Mouse (Mus musculus): ENCODE results near the gene Gm10961. TPM values are rescaled to one million over a fixed set of nuclear protein-coding genes. Genes with fewer than 3 reads are reported as not detected.

Gene Gm10961
- polyA plus RNA-seq, 1 experiment: not detected

- TF ChIP-seq CTCF (IDR thresholded peaks at IDR 0.05; ENCODE audit: low read depth, low read length): no peak
- no peak for TF ChIP-seq EP300 (IDR thresholded peaks at IDR 0.05; ENCODE audit: insufficient read depth, low read depth, low read length)
- TF ChIP-seq POLR2A (IDR thresholded peaks at IDR 0.05; ENCODE audit: insufficient read depth, low read length): no peak
- Histone ChIP-seq H3K9ac (ENCODE audit: low read depth, poor library complexity, severe bottlenecking) (no peak overlapping the region), H3K27me3 (ENCODE audit: control insufficient read depth, insufficient read depth, low read length, poor library complexity, severe bottlenecking) (peaks cover 21% of the 10 kb centered on the region), H3K4me1 (ENCODE audit: control insufficient read depth, insufficient read depth, low read length) (no peaks in the 10 kb centered on the region), H3K36me3 (ENCODE audit: control insufficient read depth, insufficient read depth, low read length, poor library complexity, severe bottlenecking) (no peaks in the 10 kb centered on the region), H3K27ac (ENCODE audit: insufficient read depth, low read length) (no peak overlapping the region), H3K9me3 (replicated peaks; ENCODE audit: control insufficient read depth, insufficient read depth, low read length, poor library complexity, severe bottlenecking) (no peaks in the 10 kb centered on the region), H3K4me3 (ENCODE audit: low read depth, low read length) (no peak overlapping the region)
Observed at GRCm38 (mm10) chr3:107597134-107597533, 34.0 kb upstream of the Gm10961 start.

- Histone ChIP-seq H3K27me3 (ENCODE audit: control insufficient read depth, insufficient read depth, low read length, poor library complexity, severe bottlenecking) (peaks cover 21% of the 10 kb centered on the region), H3K9ac (ENCODE audit: low read depth, poor library complexity, severe bottlenecking) (no peak overlapping the region), H3K27ac (ENCODE audit: insufficient read depth, low read length) (no peak overlapping the region)
Observed at GRCm38 (mm10) chr3:107597586-107598389, 33.3 kb upstream of the Gm10961 start.

GRCm38 (mm10) chr3:107600127-107600526 is 31.0 kb upstream of the Gm10961 start:
- Histone ChIP-seq H3K4me1 (ENCODE audit: control insufficient read depth, insufficient read depth, low read length) (no peaks in the 10 kb centered on the region), H3K27ac (ENCODE audit: insufficient read depth, low read length) (no peak overlapping the region), H3K36me3 (ENCODE audit: control insufficient read depth, insufficient read depth, low read length, poor library complexity, severe bottlenecking) (no peaks in the 10 kb centered on the region), H3K9ac (ENCODE audit: low read depth, poor library complexity, severe bottlenecking) (no peak overlapping the region), H3K4me3 (ENCODE audit: low read depth, low read length) (no peak overlapping the region), H3K9me3 (replicated peaks; ENCODE audit: control insufficient read depth, insufficient read depth, low read length, poor library complexity, severe bottlenecking) (no peaks in the 10 kb centered on the region), H3K27me3 (ENCODE audit: control insufficient read depth, insufficient read depth, low read length, poor library complexity, severe bottlenecking) (peaks cover 13% of the 10 kb centered on the region)
- no peak for TF ChIP-seq EP300 (IDR thresholded peaks at IDR 0.05; ENCODE audit: insufficient read depth, low read depth, low read length)
- no peak for TF ChIP-seq CTCF (IDR thresholded peaks at IDR 0.05; ENCODE audit: low read depth, low read length)
- no peak for TF ChIP-seq POLR2A (IDR thresholded peaks at IDR 0.05; ENCODE audit: insufficient read depth, low read length)

More at GRCm38 (mm10) chr3:107597586-107598389, 33.3 kb upstream of the Gm10961 start:
- H3K4me3 ChIP-seq (ENCODE audit: low read depth, low read length): no peak overlapping the region
- no peaks in the 10 kb centered on the region for H3K4me1 ChIP-seq (ENCODE audit: control insufficient read depth, insufficient read depth, low read length)
- H3K9me3 ChIP-seq (replicated peaks; ENCODE audit: control insufficient read depth, insufficient read depth, low read length, poor library complexity, severe bottlenecking): no peaks in the 10 kb centered on the region
- TF ChIP-seq CTCF (IDR thresholded peaks at IDR 0.05; ENCODE audit: low read depth, low read length) (no peak), EP300 (IDR thresholded peaks at IDR 0.05; ENCODE audit: insufficient read depth, low read depth, low read length) (no peak)
- no peaks in the 10 kb centered on the region for H3K36me3 ChIP-seq (ENCODE audit: control insufficient read depth, insufficient read depth, low read length, poor library complexity, severe bottlenecking)

- H3K4me1 ChIP-seq (ENCODE audit: control insufficient read depth, insufficient read depth, low read length): no peaks in the 10 kb centered on the region
- H3K27me3 ChIP-seq (ENCODE audit: control insufficient read depth, insufficient read depth, low read length, poor library complexity, severe bottlenecking): no peaks in the 10 kb centered on the region
- H3K4me3 ChIP-seq (ENCODE audit: low read depth, low read length): no peak overlapping the region
- no peaks in the 10 kb centered on the region for H3K36me3 ChIP-seq (ENCODE audit: control insufficient read depth, insufficient read depth, low read length, poor library complexity, severe bottlenecking)
- H3K27ac ChIP-seq (ENCODE audit: insufficient read depth, low read length): no peak overlapping the region
- TF ChIP-seq EP300 (IDR thresholded peaks at IDR 0.05; ENCODE audit: insufficient read depth, low read depth, low read length) (no peak), CTCF (IDR thresholded peaks at IDR 0.05; ENCODE audit: low read depth, low read length) (peak; percentile 90), POLR2A (IDR thresholded peaks at IDR 0.05; ENCODE audit: insufficient read depth, low read length) (no peak)
- H3K9me3 ChIP-seq (replicated peaks; ENCODE audit: control insufficient read depth, insufficient read depth, low read length, poor library complexity, severe bottlenecking): no peaks in the 10 kb centered on the region
- no peak overlapping the region for H3K9ac ChIP-seq (ENCODE audit: low read depth, poor library complexity, severe bottlenecking)
Observed at GRCm38 (mm10) chr3:107605304-107605703, 25.8 kb upstream of the Gm10961 start.

GRCm38 (mm10) chr3:107607221-107607620 is 23.9 kb upstream of the Gm10961 start:
- no peaks in the 10 kb centered on the region for H3K36me3 ChIP-seq (ENCODE audit: control insufficient read depth, insufficient read depth, low read length, poor library complexity, severe bottlenecking)
- H3K4me3 ChIP-seq (ENCODE audit: low read depth, low read length): no peak overlapping the region
- no peak overlapping the region for H3K27ac ChIP-seq (ENCODE audit: insufficient read depth, low read length)
- H3K27me3 ChIP-seq (ENCODE audit: control insufficient read depth, insufficient read depth, low read length, poor library complexity, severe bottlenecking): no peaks in the 10 kb centered on the region
- no peaks in the 10 kb centered on the region for H3K9me3 ChIP-seq (replicated peaks; ENCODE audit: control insufficient read depth, insufficient read depth, low read length, poor library complexity, severe bottlenecking)
- TF ChIP-seq EP300 (IDR thresholded peaks at IDR 0.05; ENCODE audit: insufficient read depth, low read depth, low read length) (no peak), CTCF (IDR thresholded peaks at IDR 0.05; ENCODE audit: low read depth, low read length) (no peak), POLR2A (IDR thresholded peaks at IDR 0.05; ENCODE audit: insufficient read depth, low read length) (no peak)
- no peaks in the 10 kb centered on the region for H3K4me1 ChIP-seq (ENCODE audit: control insufficient read depth, insufficient read depth, low read length)
- no peak overlapping the region for H3K9ac ChIP-seq (ENCODE audit: low read depth, poor library complexity, severe bottlenecking)

GRCm38 (mm10) chr3:107608808-107609207 is 22.3 kb upstream of the Gm10961 start:
- no peaks in the 10 kb centered on the region for H3K9me3 ChIP-seq (replicated peaks; ENCODE audit: control insufficient read depth, insufficient read depth, low read length, poor library complexity, severe bottlenecking)
- H3K27ac ChIP-seq (ENCODE audit: insufficient read depth, low read length): no peak overlapping the region
- no peaks in the 10 kb centered on the region for H3K27me3 ChIP-seq (ENCODE audit: control insufficient read depth, insufficient read depth, low read length, poor library complexity, severe bottlenecking)
- no peak overlapping the region for H3K4me3 ChIP-seq (ENCODE audit: low read depth, low read length)
- H3K4me1 ChIP-seq (ENCODE audit: control insufficient read depth, insufficient read depth, low read length): no peaks in the 10 kb centered on the region
- H3K9ac ChIP-seq (ENCODE audit: low read depth, poor library complexity, severe bottlenecking): no peak overlapping the region
- no peak for TF ChIP-seq EP300 (IDR thresholded peaks at IDR 0.05; ENCODE audit: insufficient read depth, low read depth, low read length)
- no peak for TF ChIP-seq CTCF (IDR thresholded peaks at IDR 0.05; ENCODE audit: low read depth, low read length)
- TF ChIP-seq POLR2A (IDR thresholded peaks at IDR 0.05; ENCODE audit: insufficient read depth, low read length): no peak
- no peaks in the 10 kb centered on the region for H3K36me3 ChIP-seq (ENCODE audit: control insufficient read depth, insufficient read depth, low read length, poor library complexity, severe bottlenecking)
